Mouse (Mus musculus): Measurements from ENCODE around the gene Rpl22. TPM values are rescaled to one million over a fixed set of nuclear protein-coding genes. Genes with fewer than 3 reads are reported as not detected.

Gene Rpl22
- polyA plus RNA-seq (2015; fragmentation: Nextera tagmentation; extraction: Ambion mirVana): 351 and 372 TPM in 2 replicates

DNA sequence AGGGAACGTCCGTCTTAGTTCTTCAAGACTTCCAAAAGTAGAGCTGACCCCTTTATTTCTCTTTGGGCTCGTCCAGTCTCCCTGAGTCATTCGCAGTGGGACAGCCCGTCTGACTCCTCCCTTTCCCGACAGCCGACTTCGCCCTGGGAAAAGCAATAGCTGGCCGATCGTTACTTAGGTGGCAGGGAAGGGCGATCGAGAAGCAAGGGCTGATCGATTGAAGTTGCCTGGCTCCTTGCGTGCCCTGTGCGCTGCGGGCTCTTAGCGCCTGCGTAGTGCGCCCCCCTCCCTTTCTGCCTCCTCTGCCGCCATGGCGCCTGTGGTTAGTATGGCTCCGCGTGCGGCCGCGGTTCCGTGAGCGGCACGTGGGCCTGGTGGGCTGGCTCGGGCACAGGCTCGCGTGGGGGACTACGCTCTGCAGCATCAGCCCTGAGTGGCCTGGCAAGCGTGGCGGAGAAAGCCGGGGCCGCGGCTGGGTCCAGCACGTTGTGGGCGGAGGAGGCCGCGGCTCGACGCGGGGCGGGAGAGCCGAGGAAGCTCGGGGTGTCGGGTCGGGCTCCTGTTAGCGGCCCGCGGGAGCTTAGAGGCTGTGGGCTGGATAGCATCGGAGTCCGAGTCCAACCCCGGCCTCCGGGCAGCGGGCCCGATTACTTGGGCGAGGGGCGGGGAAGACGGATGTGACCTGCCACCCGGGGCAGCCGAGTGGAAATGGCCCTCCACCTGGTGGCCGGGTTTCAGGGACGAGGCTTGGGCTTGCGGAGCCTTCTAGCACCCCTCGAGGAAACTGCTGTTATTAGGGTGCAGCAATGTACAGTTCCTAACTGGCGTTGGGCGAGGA lies at the start of gene Rpl22:
Gene Rpl22, plus strand, starts transcription at position 169 of the 838 bp plus-strand sequence.
- H3K27me3 ChIP-seq (ENCODE audit: control insufficient read depth, insufficient read depth, low read length): no peaks in the 10 kb centered on the region
- 0 out of 2 replicates have a peak, but pooled peaks cover 4% of the 10 kb centered on the region for H3K4me1 ChIP-seq (replicated peaks; ENCODE audit: control insufficient read depth, insufficient read depth)
- H3K4me3 ChIP-seq (ENCODE audit: low read depth, low read length): peak within 1 kb of the TSS; percentile 93
- DNase-seq (ENCODE audit: low spot score): peak; percentile 93
- peak within 1 kb of the TSS; percentile 82 for H3K4me2 ChIP-seq (replicated peaks; ENCODE audit: low read depth)
- peaks cover 10% of the 10 kb centered on the region for H3K36me3 ChIP-seq (ENCODE audit: control insufficient read depth, insufficient read depth, low read length)
- peak within 1 kb of the TSS; percentile 90 for H3K9ac ChIP-seq (ENCODE audit: low read length)
- peak within 1 kb of the TSS; percentile 70 for H3K27ac ChIP-seq (replicated peaks)
- under 1% methylated on average over 70 of the region's 70 CpGs for WGBS
- H3K9me3 ChIP-seq (ENCODE audit: control insufficient read depth, low read length): no peaks in the 10 kb centered on the region
- TF ChIP-seq EP300 (optimal IDR thresholded peaks at IDR 0.05) (no peak), CTCF (IDR thresholded peaks at IDR 0.05; ENCODE audit: low read depth) (peak; percentile 61)
- peak; percentile 98 for ATAC-seq (ENCODE audit: low FRiP score, low TSS enrichment)

DNA sequence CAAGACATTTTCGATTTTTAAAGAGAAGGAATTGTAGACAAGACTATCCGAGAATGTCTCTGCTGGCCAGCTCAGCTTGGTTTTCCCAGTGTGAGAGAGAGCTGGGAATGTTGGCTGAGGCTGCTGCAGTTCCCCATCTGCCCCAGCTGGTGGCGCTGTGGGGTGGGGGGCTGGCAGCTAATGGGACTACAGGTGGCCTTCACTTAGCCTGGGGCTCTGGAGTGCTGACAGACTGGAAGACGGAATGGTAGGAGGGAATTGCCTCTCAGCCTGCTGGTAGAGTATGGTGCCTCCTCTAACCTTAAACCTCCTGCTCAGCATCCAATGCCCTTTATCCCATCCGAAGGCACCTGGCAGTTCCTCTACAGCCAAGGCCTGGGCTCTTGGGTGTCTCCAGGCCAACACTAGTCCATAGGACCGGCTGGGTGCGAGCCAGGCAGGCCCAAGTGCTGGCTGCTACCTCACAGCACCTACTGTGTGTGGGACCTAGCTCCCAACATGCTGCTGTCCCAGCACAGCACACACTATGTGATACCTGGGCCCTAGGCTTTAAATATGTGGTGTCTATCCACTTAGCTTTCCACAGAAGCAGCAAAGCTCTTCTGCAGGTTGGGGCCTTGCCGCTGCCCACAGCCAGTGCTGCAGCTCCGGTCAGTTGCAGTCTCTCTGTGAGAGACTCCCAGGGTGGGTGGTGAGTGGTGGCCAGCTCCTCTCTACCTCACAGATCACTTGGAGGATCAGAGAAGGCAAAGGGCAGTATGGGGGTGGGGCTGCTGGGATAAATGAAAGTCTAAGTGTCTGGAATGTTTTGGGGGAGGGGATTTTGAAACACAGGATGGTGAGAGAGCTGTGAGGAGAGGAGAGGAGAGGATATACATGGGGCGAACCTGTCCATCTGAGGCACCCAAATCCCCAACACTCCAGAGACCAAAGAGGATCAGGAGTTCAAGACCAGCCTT lies 48.9 kb upstream of the Rpl22 start:
- WGBS: 58% methylated on average over 10 of the region's 10 CpGs
- Histone ChIP-seq H3K9ac (ENCODE audit: low read length) (no peak overlapping the region), H3K4me1 (replicated peaks; ENCODE audit: control insufficient read depth, insufficient read depth) (no peaks in the 10 kb centered on the region; the same call in none of the 2 replicates)

DNA sequence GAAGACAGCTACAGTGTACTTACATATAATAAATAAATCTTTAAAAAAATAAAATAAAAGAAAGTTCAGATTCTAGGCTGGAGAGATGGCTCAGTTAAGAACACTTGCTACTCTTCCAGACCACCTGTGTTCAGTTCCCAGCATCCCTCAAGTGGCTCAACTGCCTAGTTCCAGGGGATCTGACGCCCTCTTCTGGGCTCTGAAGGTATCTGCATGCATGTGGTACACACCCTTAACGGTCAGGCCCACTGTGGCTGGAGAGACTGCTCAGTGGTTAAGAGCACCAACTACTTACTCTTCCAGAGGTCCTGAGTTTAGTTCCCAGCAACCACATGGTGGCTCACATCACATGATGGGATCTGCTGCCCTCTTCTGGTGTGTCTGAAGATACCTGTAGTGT lies 47.6 kb upstream of the Rpl22 start:
- WGBS: 65% methylated on average over 2 of the region's 2 CpGs
- TF ChIP-seq CTCF (IDR thresholded peaks at IDR 0.05; ENCODE audit: low read depth) (peak; percentile 24; the same call in 1 of the 2 replicates), EP300 (optimal IDR thresholded peaks at IDR 0.05) (no peak)
- Histone ChIP-seq H3K36me3 (ENCODE audit: control insufficient read depth, insufficient read depth, low read length) (no peaks in the 10 kb centered on the region), H3K4me2 (replicated peaks; ENCODE audit: low read depth) (no peak overlapping the region), H3K4me1 (replicated peaks; ENCODE audit: control insufficient read depth, insufficient read depth) (no peaks in the 10 kb centered on the region; the same call in 1 of the 2 replicates), H3K9me3 (ENCODE audit: control insufficient read depth, low read length) (no peaks in the 10 kb centered on the region), H3K9ac (ENCODE audit: low read length) (no peak overlapping the region), H3K4me3 (ENCODE audit: low read depth, low read length) (no peak overlapping the region), H3K27me3 (ENCODE audit: control insufficient read depth, insufficient read depth, low read length) (no peaks in the 10 kb centered on the region; the same call in 1 of the 2 replicates), H3K27ac (replicated peaks) (no peak overlapping the region)
- ATAC-seq (ENCODE audit: low FRiP score, low TSS enrichment): no peak
- DNase-seq (ENCODE audit: low spot score): no peak

More for the DNA sequence above, 48.9 kb upstream of the Rpl22 start:
- H3K9me3 ChIP-seq (ENCODE audit: control insufficient read depth, low read length): no peaks in the 10 kb centered on the region
- ATAC-seq (ENCODE audit: low FRiP score, low TSS enrichment) (no peak), DNase-seq (ENCODE audit: low spot score) (peak; percentile 39)
- no peaks in the 10 kb centered on the region for H3K36me3 ChIP-seq (ENCODE audit: control insufficient read depth, insufficient read depth, low read length)
- H3K4me3 ChIP-seq (ENCODE audit: low read depth, low read length): no peak overlapping the region
- TF ChIP-seq CTCF (IDR thresholded peaks at IDR 0.05; ENCODE audit: low read depth): peak; percentile 74
- no peak for TF ChIP-seq EP300 (optimal IDR thresholded peaks at IDR 0.05)
- H3K27me3 ChIP-seq (ENCODE audit: control insufficient read depth, insufficient read depth, low read length): no peaks in the 10 kb centered on the region; the same call in 1 of the 2 replicates
- H3K27ac ChIP-seq (replicated peaks): no peak overlapping the region
- no peak overlapping the region for H3K4me2 ChIP-seq (replicated peaks; ENCODE audit: low read depth)

DNA sequence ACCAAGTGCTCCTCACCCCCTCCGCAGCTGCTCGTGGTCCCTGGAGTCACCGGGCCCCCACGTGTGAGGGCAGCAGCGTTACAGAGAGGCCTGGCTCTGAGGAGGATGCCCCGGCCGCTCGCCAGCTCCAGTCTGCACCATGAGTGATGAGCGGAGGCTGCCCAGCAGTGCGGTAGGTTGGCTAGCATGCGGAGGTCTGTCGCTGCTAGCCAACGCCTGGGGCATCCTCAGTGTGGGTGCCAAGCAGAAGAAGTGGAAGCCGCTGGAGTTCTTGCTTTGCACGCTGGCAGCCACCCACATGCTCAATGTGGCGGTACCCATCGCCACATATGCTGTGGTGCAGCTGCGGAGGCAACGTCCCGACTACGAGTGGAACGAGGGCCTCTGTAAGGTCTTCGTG lies 46.6 kb upstream of the Rpl22 start:
- H3K27ac ChIP-seq (replicated peaks): no peak overlapping the region
- no peak for DNase-seq (ENCODE audit: low spot score)
- H3K36me3 ChIP-seq (ENCODE audit: control insufficient read depth, insufficient read depth, low read length): no peaks in the 10 kb centered on the region
- H3K27me3 ChIP-seq (ENCODE audit: control insufficient read depth, insufficient read depth, low read length): no peaks in the 10 kb centered on the region; the same call in 1 of the 2 replicates
- TF ChIP-seq CTCF (IDR thresholded peaks at IDR 0.05; ENCODE audit: low read depth) (no peak), EP300 (optimal IDR thresholded peaks at IDR 0.05) (no peak)
- no peak overlapping the region for H3K9ac ChIP-seq (ENCODE audit: low read length)
- ATAC-seq (ENCODE audit: low FRiP score, low TSS enrichment): no peak
- H3K4me2 ChIP-seq (replicated peaks; ENCODE audit: low read depth): no peak overlapping the region
- no peaks in the 10 kb centered on the region for H3K4me1 ChIP-seq (replicated peaks; ENCODE audit: control insufficient read depth, insufficient read depth)
- no peak overlapping the region for H3K4me3 ChIP-seq (ENCODE audit: low read depth, low read length)
- H3K9me3 ChIP-seq (ENCODE audit: control insufficient read depth, low read length): no peaks in the 10 kb centered on the region
- 87% methylated on average over 23 of the region's 23 CpGs for WGBS

DNA sequence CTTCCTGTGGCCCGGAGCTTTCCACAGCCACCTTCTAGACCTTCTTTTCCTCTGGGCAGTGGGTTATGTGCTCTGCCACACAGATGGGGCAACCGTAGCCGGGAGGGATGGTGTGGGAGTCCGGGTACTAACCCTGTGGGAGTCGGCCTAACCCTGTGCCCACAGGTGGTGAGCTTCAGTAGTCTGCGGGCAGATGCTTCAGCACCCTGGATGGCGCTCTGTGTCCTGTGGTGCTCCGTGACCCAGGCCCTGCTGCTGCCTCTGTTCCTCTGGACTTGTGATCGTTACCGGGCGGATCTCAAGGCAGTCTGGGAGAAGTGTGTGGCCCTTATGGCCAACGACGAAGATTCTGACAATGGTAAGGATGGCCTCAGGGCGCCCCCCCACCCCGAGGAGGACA lies 43.9 kb upstream of the Rpl22 start:
- WGBS: 65% methylated on average over 15 of the region's 15 CpGs
- Histone ChIP-seq H3K4me2 (replicated peaks; ENCODE audit: low read depth) (no peak overlapping the region), H3K4me1 (replicated peaks; ENCODE audit: control insufficient read depth, insufficient read depth) (no peaks in the 10 kb centered on the region), H3K27ac (replicated peaks) (no peak overlapping the region), H3K9ac (ENCODE audit: low read length) (no peak overlapping the region), H3K36me3 (ENCODE audit: control insufficient read depth, insufficient read depth, low read length) (no peaks in the 10 kb centered on the region), H3K4me3 (ENCODE audit: low read depth, low read length) (no peak overlapping the region), H3K27me3 (ENCODE audit: control insufficient read depth, insufficient read depth, low read length) (peaks cover 6% of the 10 kb centered on the region; the same call in 1 of the 2 replicates), H3K9me3 (ENCODE audit: control insufficient read depth, low read length) (no peaks in the 10 kb centered on the region)
- DNase-seq (ENCODE audit: low spot score) (no peak), ATAC-seq (ENCODE audit: low FRiP score, low TSS enrichment) (no peak)
- TF ChIP-seq EP300 (optimal IDR thresholded peaks at IDR 0.05) (no peak), CTCF (IDR thresholded peaks at IDR 0.05; ENCODE audit: low read depth) (no peak)
